Comparison of ENCODE assay signal across 8 mouse cellular contexts in genomic region chr16:35021903-35022241, GRCm38 (mm10). TPM values are rescaled to one million over a fixed set of nuclear protein-coding genes. Genes with fewer than 3 reads are reported as not detected.
DNase-seq lines count a peak whose midpoint lies in the region; ATAC-seq and TF ChIP-seq lines count a peak whose summit lies in the region.

No protein-coding gene starts in this region.

- H3K27me3 ChIP-seq in megakaryocyte, embryonic 14.5 days (replicated peaks) = peaks cover 2% of the 10 kb centered on the region
- peaks cover 32% of the 10 kb centered on the region for H3K27me3 ChIP-seq in forebrain, embryonic 10.5 days (ENCODE audit: poor library complexity, severe bottlenecking)
- H3K27me3 ChIP-seq in limb, embryonic 12.5 days = peaks cover 14% of the 10 kb centered on the region
- no peaks in the 10 kb centered on the region for H3K27me3 ChIP-seq in small intestine, adult 2 months (ENCODE audit: control insufficient read depth, insufficient read depth, low read length)

- peak overlapping the region; percentile 94 for H3K27ac ChIP-seq in forebrain, embryonic 10.5 days
- no peak overlapping the region for H3K27ac ChIP-seq in limb, embryonic 12.5 days
- H3K27ac ChIP-seq in small intestine, adult 2 months (ENCODE audit: insufficient read depth, low read depth, low read length) = no peak overlapping the region

- H3K4me1 ChIP-seq in megakaryocyte, embryonic 14.5 days = peaks cover 38% of the 10 kb centered on the region
- peaks cover 10% of the 10 kb centered on the region for H3K4me1 ChIP-seq in forebrain, embryonic 10.5 days
- H3K4me1 ChIP-seq in limb, embryonic 12.5 days (replicated peaks) = peaks cover 4% of the 10 kb centered on the region
- H3K4me1 ChIP-seq in small intestine, adult 2 months (ENCODE audit: control insufficient read depth, insufficient read depth, insufficient read length, low read length) = no peaks in the 10 kb centered on the region

- 58% methylated on average over 5 of the region's 5 CpGs for WGBS in forebrain, embryonic 10.5 days
- 53% methylated on average over 5 of the region's 5 CpGs for WGBS in limb, embryonic 12.5 days
- WGBS in small intestine, adult 2 months = 47% methylated on average over 5 of the region's 5 CpGs

- DNase-seq in forebrain, embryonic 10.5 days (ENCODE audit: extremely low spot score, low spot score) = no peak
- no peak for DNase-seq in left cerebral cortex, postnatal 10 days (ENCODE audit: extremely low spot score in 1 of 2, low spot score in 2 of 2)
- no peak for DNase-seq in layer of hippocampus, adult 11-12 months (ENCODE audit: low spot score)
- DNase-seq in gastrocnemius, postnatal 4 days (ENCODE audit: low spot score in 2 of 2) = no peak

- H3K4me3 ChIP-seq in megakaryocyte, embryonic 14.5 days (replicated peaks) = peak overlapping the region; percentile 96
- peak overlapping the region; percentile 85 for H3K4me3 ChIP-seq in forebrain, embryonic 10.5 days
- peak overlapping the region; percentile 87 for H3K4me3 ChIP-seq in limb, embryonic 12.5 days (replicated peaks)
- H3K4me3 ChIP-seq in small intestine, adult 2 months (ENCODE audit: low read depth, low read length) = peak overlapping the region; percentile 94

- TF ChIP-seq CTCF in small intestine, adult 2 months (IDR thresholded peaks at IDR 0.05; ENCODE audit: extremely low read depth, insufficient read length, insufficient replicate concordance, low read depth, low read length) = no peak

- intact Hi-C loops in left cerebral cortex, postnatal 10 days (cut with DNase I) = no loop called here

- H3K9me3 ChIP-seq in megakaryocyte, embryonic 14.5 days = no peaks in the 10 kb centered on the region
- H3K9me3 ChIP-seq in forebrain, embryonic 10.5 days = peaks cover 2% of the 10 kb centered on the region; the same call in 1 of the 2 replicates
- no peaks in the 10 kb centered on the region for H3K9me3 ChIP-seq in limb, embryonic 12.5 days

- TF ChIP-seq POLR2A in small intestine, adult 2 months (IDR thresholded peaks at IDR 0.05; ENCODE audit: low read depth, low read length) = no peak

- peaks cover 21% of the 10 kb centered on the region for H3K36me3 ChIP-seq in megakaryocyte, embryonic 14.5 days (replicated peaks; ENCODE audit: low read length)
- peaks cover 22% of the 10 kb centered on the region for H3K36me3 ChIP-seq in forebrain, embryonic 10.5 days (replicated peaks)
- H3K36me3 ChIP-seq in limb, embryonic 12.5 days = peaks cover 4% of the 10 kb centered on the region; the same call in 1 of the 2 replicates
- H3K36me3 ChIP-seq in small intestine, adult 2 months (ENCODE audit: control insufficient read depth, insufficient read depth, low read length) = peaks cover 4% of the 10 kb centered on the region

- H3K4me2 ChIP-seq in limb, embryonic 12.5 days = peak overlapping the region; percentile 58

- no peak overlapping the region for H3K9ac ChIP-seq in limb, embryonic 12.5 days (replicated peaks)

- no peak for ATAC-seq in megakaryocyte, adult 5-6 weeks (ENCODE audit: poor library complexity, severe bottlenecking)
- ATAC-seq in limb, embryonic 12.5 days (ENCODE audit: insufficient number of reproducible peaks, insufficient read depth, low FRiP score, low TSS enrichment, low read depth) = peak; percentile 52; the same call in 1 of the 2 replicates

RNA-seq across cellular contexts. Expression of gene Hacd2, which starts 0.4 kb away (rescaled TPM):
- polyA plus RNA-seq in megakaryocyte, embryonic 14.5 days (2012; ENCODE audit: insufficient read depth, low replicate concordance) = 8.7 and 58.7 TPM in 2 replicates
- total RNA-seq in megakaryocyte, adult 5-6 weeks (2015) = 60.5 and 61.3 TPM in 2 replicates
- 7.6 and 12.4 TPM in 2 replicates for total RNA-seq in megakaryocyte, adult 5-6 weeks (2017)
- 69.8 and 94.8 TPM in 2 replicates for polyA plus RNA-seq in forebrain, embryonic 10.5 days (2016; fragmentation: Nextera tagmentation; extraction: Ambion mirVana)
- polyA plus RNA-seq in limb, embryonic 12.5 days (2016; fragmentation: Nextera tagmentation; extraction: Ambion mirVana) = 57.5 and 57.9 TPM in 2 replicates
- 25.6 and 34.9 TPM in 2 replicates for polyA plus RNA-seq in small intestine, adult 2 months (2012; rRNA removed)
- total RNA-seq in left cerebral cortex, postnatal 10 days (2021) = 10 to 100 TPM; 26.1 to 41.7 TPM
- total RNA-seq in gastrocnemius, postnatal 4 days (2021) = 1 to 10 TPM; 6.2 to 9.8 TPM
